Mouse (Mus musculus): Measurements from ENCODE around the gene Trim29.

The Trim29 gene

GRCm38 (mm10) chr9:43310538-43310937 is at the start of gene Trim29:
TSS of gene Trim29 (plus strand) at chr9:43310848.
- DNase-seq (ENCODE audit: low spot score), result no peak

- no peak for DNase-seq (ENCODE audit: low spot score)
These were observed 49.3 kb upstream of the Trim29 start for GRCm38 (mm10) chr9:43261124-43261907.

GRCm38 (mm10) chr9:43261941-43262340 is 48.7 kb upstream of the Trim29 start:
- no peak for DNase-seq (ENCODE audit: low spot score)

- DNase-seq (ENCODE audit: low spot score), result no peak
These were observed 48.3 kb upstream of the Trim29 start for GRCm38 (mm10) chr9:43262390-43262789.

GRCm38 (mm10) chr9:43262811-43263550 is 47.7 kb upstream of the Trim29 start:
- DNase-seq (ENCODE audit: low spot score), result no peak

GRCm38 (mm10) chr9:43263946-43264451 is 46.6 kb upstream of the Trim29 start:
- DNase-seq (ENCODE audit: low spot score), result no peak

GRCm38 (mm10) chr9:43265194-43265593 is 45.5 kb upstream of the Trim29 start:
- DNase-seq (ENCODE audit: low spot score), result no peak

- DNase-seq (ENCODE audit: low spot score), result peak; percentile 37
These were observed 43.3 kb upstream of the Trim29 start for GRCm38 (mm10) chr9:43267357-43267756.

- no peak for DNase-seq (ENCODE audit: low spot score)
These were observed 41.5 kb upstream of the Trim29 start for GRCm38 (mm10) chr9:43269166-43269565.

GRCm38 (mm10) chr9:43270723-43271252 is 39.9 kb upstream of the Trim29 start:
- DNase-seq (ENCODE audit: low spot score), result no peak

GRCm38 (mm10) chr9:43271761-43272518 is 38.7 kb upstream of the Trim29 start:
- DNase-seq (ENCODE audit: low spot score), result no peak

GRCm38 (mm10) chr9:43273735-43274134 is 36.9 kb upstream of the Trim29 start:
- DNase-seq (ENCODE audit: low spot score), result no peak

- peak; percentile 64 for DNase-seq (ENCODE audit: low spot score)
These were observed 26.4 kb upstream of the Trim29 start for GRCm38 (mm10) chr9:43284284-43284683.

GRCm38 (mm10) chr9:43285281-43285680 is 25.4 kb upstream of the Trim29 start:
- no peak for DNase-seq (ENCODE audit: low spot score)

GRCm38 (mm10) chr9:43286870-43287269 is 23.8 kb upstream of the Trim29 start:
- DNase-seq (ENCODE audit: low spot score), result peak; percentile 15

- DNase-seq (ENCODE audit: low spot score), result no peak
These were observed 17.6 kb upstream of the Trim29 start for GRCm38 (mm10) chr9:43293058-43293457.

- DNase-seq (ENCODE audit: low spot score), result no peak
These were observed 10.3 kb upstream of the Trim29 start for GRCm38 (mm10) chr9:43300394-43300793.

GRCm38 (mm10) chr9:43302989-43303388 is 7.7 kb upstream of the Trim29 start:
- DNase-seq (ENCODE audit: low spot score), result no peak

- no peak for DNase-seq (ENCODE audit: low spot score)
These were observed 4.8 kb upstream of the Trim29 start for GRCm38 (mm10) chr9:43305882-43306281.

GRCm38 (mm10) chr9:43309087-43309872 is 1.4 kb upstream of the Trim29 start:
- DNase-seq (ENCODE audit: low spot score), result no peak

GRCm38 (mm10) chr9:43312190-43312589 is 1.5 kb downstream of the Trim29 start:
- no peak for DNase-seq (ENCODE audit: low spot score)
